Mouse (Mus musculus): ENCODE measurements at regions not wholly inside any gene's neighbourhood (a gene's known extent, or its start where the extent isn't known, plus 50 kb on each side); places are given as distances from the start of the nearest gene placed in this dataset.

GRCm38 (mm10) chr9:27453476-27453875, 56.9 kb downstream of the Spata19 start:
- TF ChIP-seq CTCF (IDR thresholded peaks at IDR 0.05; ENCODE audit: borderline replicate concordance, insufficient read depth, low read length) (no peak), POLR2A (IDR thresholded peaks at IDR 0.05; ENCODE audit: low read depth, low read length) (no peak)
- Histone ChIP-seq H3K27ac (ENCODE audit: insufficient read depth, low read length) (no peak overlapping the region), H3K4me1 (ENCODE audit: control insufficient read depth, insufficient read depth, low read length) (no peaks in the 10 kb centered on the region), H3K4me3 (ENCODE audit: insufficient read depth, low read length) (no peak overlapping the region)

GRCm38 (mm10) chr9:27453924-27454652, 57.5 kb downstream of the Spata19 start:
- no peak for TF ChIP-seq POLR2A (IDR thresholded peaks at IDR 0.05; ENCODE audit: low read depth, low read length)
- no peak for TF ChIP-seq CTCF (IDR thresholded peaks at IDR 0.05; ENCODE audit: borderline replicate concordance, insufficient read depth, low read length)
- H3K27ac ChIP-seq (ENCODE audit: insufficient read depth, low read length), result no peak overlapping the region
- no peak overlapping the region for H3K4me3 ChIP-seq (ENCODE audit: insufficient read depth, low read length)
- no peaks in the 10 kb centered on the region for H3K4me1 ChIP-seq (ENCODE audit: control insufficient read depth, insufficient read depth, low read length)

- Histone ChIP-seq H3K4me1 (ENCODE audit: control insufficient read depth, insufficient read depth, low read length) (no peaks in the 10 kb centered on the region), H3K4me3 (ENCODE audit: insufficient read depth, low read length) (no peak overlapping the region), H3K27ac (ENCODE audit: insufficient read depth, low read length) (no peak overlapping the region)
- TF ChIP-seq CTCF (IDR thresholded peaks at IDR 0.05; ENCODE audit: borderline replicate concordance, insufficient read depth, low read length) (no peak), POLR2A (IDR thresholded peaks at IDR 0.05; ENCODE audit: low read depth, low read length) (no peak)
These were observed 61.9 kb downstream of the Spata19 start for GRCm38 (mm10) chr9:27458335-27459040.

- TF ChIP-seq POLR2A (IDR thresholded peaks at IDR 0.05; ENCODE audit: low read depth, low read length), result no peak
- no peak for TF ChIP-seq CTCF (IDR thresholded peaks at IDR 0.05; ENCODE audit: borderline replicate concordance, insufficient read depth, low read length)
- H3K4me1 ChIP-seq (ENCODE audit: control insufficient read depth, insufficient read depth, low read length), result no peaks in the 10 kb centered on the region
- no peak overlapping the region for H3K27ac ChIP-seq (ENCODE audit: insufficient read depth, low read length)
- no peak overlapping the region for H3K4me3 ChIP-seq (ENCODE audit: insufficient read depth, low read length)
These were observed 64.4 kb downstream of the Spata19 start for GRCm38 (mm10) chr9:27461029-27461428.

DNA sequence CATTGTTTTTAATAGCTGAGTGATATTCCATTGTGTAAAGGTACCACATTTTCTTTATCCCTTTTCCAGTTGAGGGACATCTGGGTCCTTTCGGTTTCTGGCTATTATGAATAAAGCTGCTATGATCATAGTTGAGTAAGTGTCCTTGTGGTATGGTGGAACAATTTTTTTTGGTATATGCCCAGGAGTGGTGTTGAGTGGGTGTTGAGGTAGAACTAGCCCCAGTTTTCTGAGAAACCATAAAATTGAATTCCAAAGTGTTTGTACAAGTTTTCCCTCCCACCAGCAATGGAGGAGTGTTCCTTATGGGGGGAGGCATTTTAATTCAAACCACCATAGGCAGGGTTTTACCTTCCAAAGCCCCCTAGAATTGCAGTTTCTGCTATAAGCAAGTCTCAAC, 67.4 kb downstream of the Spata19 start:
- no peak overlapping the region for H3K27ac ChIP-seq (ENCODE audit: insufficient read depth, low read length)
- TF ChIP-seq POLR2A (IDR thresholded peaks at IDR 0.05; ENCODE audit: low read depth, low read length) (no peak), CTCF (IDR thresholded peaks at IDR 0.05; ENCODE audit: borderline replicate concordance, insufficient read depth, low read length) (no peak)
- H3K4me3 ChIP-seq (ENCODE audit: insufficient read depth, low read length), result no peak overlapping the region
- H3K4me1 ChIP-seq (ENCODE audit: control insufficient read depth, insufficient read depth, low read length), result no peaks in the 10 kb centered on the region

DNA sequence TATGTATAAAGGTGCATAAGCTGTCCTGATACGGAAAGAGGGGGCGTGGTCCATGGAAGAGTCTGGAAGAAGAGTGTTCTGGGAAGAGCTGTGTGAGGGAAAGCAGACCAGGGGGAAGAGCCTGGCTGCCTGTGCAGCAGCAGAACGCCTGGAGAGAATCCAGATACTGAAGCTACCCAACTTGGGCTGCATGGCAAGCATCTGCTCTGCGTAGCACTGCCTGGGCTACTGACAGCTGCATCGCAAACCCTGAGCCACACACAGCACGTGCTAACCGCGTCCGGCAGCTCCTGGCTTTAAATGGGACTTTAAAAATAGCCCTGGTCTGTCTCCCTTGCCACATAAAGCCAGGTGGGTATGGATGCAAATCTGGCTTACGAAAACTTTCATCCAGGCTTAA, 78.9 kb downstream of the Spata19 start:
- H3K4me1 ChIP-seq (ENCODE audit: control insufficient read depth, insufficient read depth, low read length), result no peaks in the 10 kb centered on the region
- no peak for TF ChIP-seq POLR2A (IDR thresholded peaks at IDR 0.05; ENCODE audit: low read depth, low read length)
- TF ChIP-seq CTCF (IDR thresholded peaks at IDR 0.05; ENCODE audit: borderline replicate concordance, insufficient read depth, low read length), result no peak
- H3K27ac ChIP-seq (ENCODE audit: insufficient read depth, low read length), result no peak overlapping the region
- no peak overlapping the region for H3K4me3 ChIP-seq (ENCODE audit: insufficient read depth, low read length)

DNA sequence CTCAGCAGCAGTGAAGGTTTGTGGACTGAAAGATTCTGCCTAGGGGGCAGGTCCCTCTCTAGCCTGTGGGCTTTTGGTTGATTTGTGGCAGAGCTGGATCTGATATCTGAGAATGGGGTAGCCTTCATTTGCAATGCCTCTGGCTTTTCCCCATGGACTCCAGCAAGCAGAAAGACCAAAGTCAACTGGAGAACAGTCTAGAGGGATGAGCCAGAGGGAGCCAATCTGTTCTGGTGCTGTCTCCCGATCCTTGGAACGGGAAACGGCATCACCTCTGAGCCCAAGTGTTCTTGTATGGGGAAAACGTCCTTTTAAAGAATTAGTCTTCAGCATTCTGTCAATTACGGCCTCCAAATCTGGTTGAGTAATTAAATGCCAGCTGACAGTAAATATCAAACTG, 80.0 kb downstream of the Spata19 start:
- TF ChIP-seq CTCF (IDR thresholded peaks at IDR 0.05; ENCODE audit: borderline replicate concordance, insufficient read depth, low read length) (no peak), POLR2A (IDR thresholded peaks at IDR 0.05; ENCODE audit: low read depth, low read length) (no peak)
- Histone ChIP-seq H3K4me3 (ENCODE audit: insufficient read depth, low read length) (no peak overlapping the region), H3K27ac (ENCODE audit: insufficient read depth, low read length) (no peak overlapping the region), H3K4me1 (ENCODE audit: control insufficient read depth, insufficient read depth, low read length) (no peaks in the 10 kb centered on the region)

- H3K4me3 ChIP-seq (ENCODE audit: insufficient read depth, low read length), result no peak overlapping the region
- H3K27ac ChIP-seq (ENCODE audit: insufficient read depth, low read length), result no peak overlapping the region
- TF ChIP-seq POLR2A (IDR thresholded peaks at IDR 0.05; ENCODE audit: low read depth, low read length) (no peak), CTCF (IDR thresholded peaks at IDR 0.05; ENCODE audit: borderline replicate concordance, insufficient read depth, low read length) (no peak)
- H3K4me1 ChIP-seq (ENCODE audit: control insufficient read depth, insufficient read depth, low read length), result no peaks in the 10 kb centered on the region
These were observed 80.6 kb downstream of the Spata19 start for GRCm38 (mm10) chr9:27477079-27477687.

- Histone ChIP-seq H3K4me1 (ENCODE audit: control insufficient read depth, insufficient read depth, low read length) (no peaks in the 10 kb centered on the region), H3K4me3 (ENCODE audit: insufficient read depth, low read length) (no peak overlapping the region), H3K27ac (ENCODE audit: insufficient read depth, low read length) (no peak overlapping the region)
- TF ChIP-seq CTCF (IDR thresholded peaks at IDR 0.05; ENCODE audit: borderline replicate concordance, insufficient read depth, low read length) (no peak), POLR2A (IDR thresholded peaks at IDR 0.05; ENCODE audit: low read depth, low read length) (no peak)
These were observed 81.7 kb downstream of the Spata19 start for GRCm38 (mm10) chr9:27478346-27478745.

GRCm38 (mm10) chr9:27501816-27502215, 105.2 kb downstream of the Spata19 start:
- no peak overlapping the region for H3K27ac ChIP-seq (ENCODE audit: insufficient read depth, low read length)
- TF ChIP-seq CTCF (IDR thresholded peaks at IDR 0.05; ENCODE audit: borderline replicate concordance, insufficient read depth, low read length) (no peak), POLR2A (IDR thresholded peaks at IDR 0.05; ENCODE audit: low read depth, low read length) (no peak)
- H3K4me3 ChIP-seq (ENCODE audit: insufficient read depth, low read length), result no peak overlapping the region
- no peaks in the 10 kb centered on the region for H3K4me1 ChIP-seq (ENCODE audit: control insufficient read depth, insufficient read depth, low read length)

Measured in embryonic fibroblast, embryonic 13.5 days (primary cell).